Mouse (Mus musculus) spleen, adult 2 months (tissue): ENCODE results near the gene Muc1. TPM values are rescaled to one million over a fixed set of nuclear protein-coding genes. Genes with fewer than 3 reads are reported as not detected.

Experiments used
- DNase-seq, 2 experiments: peaks; one replicate each; pipeline versions ENCODE4 v3.0.0 to v3.0.0-alpha.2; 2012 to 2021; ENCODE audit warnings: low spot score in 2 of 2, low read depth in 1 of 2
- H3K27ac ChIP-seq: fragments of 200-500 bp; 2 replicates; pipeline ENCODE4 v1.5.1; 2012; ENCODE audit warnings: low read length, inconsistent platforms; ENCODE audit not compliant: insufficient read depth
- H3K27me3 ChIP-seq: fragments of 200-500 bp; 2 replicates; pipeline ENCODE4 v1.6.1; 2012; ENCODE audit warnings: mild to moderate bottlenecking, moderate library complexity, low read length, inconsistent platforms; ENCODE audit not compliant: control insufficient read depth, insufficient read depth
- H3K36me3 ChIP-seq: fragments of 200-500 bp; 2 replicates; pipeline ENCODE4 v1.6.1; 2012; ENCODE audit warnings: mild to moderate bottlenecking, low read length, inconsistent platforms; ENCODE audit not compliant: control insufficient read depth, insufficient read depth
- H3K4me1 ChIP-seq: fragments of 200-500 bp; 2 replicates; pipeline ENCODE4 v1.6.1; 2011; ENCODE audit warnings: inconsistent platforms; ENCODE audit not compliant: control insufficient read depth, insufficient read depth, insufficient read length
- H3K4me3 ChIP-seq: fragments of 200-500 bp; 2 replicates; pipeline ENCODE4 v1.5.1; 2011; ENCODE audit warnings: mild to moderate bottlenecking, inconsistent platforms; ENCODE audit not compliant: insufficient read depth, insufficient read length; ENCODE audit errors: extremely low read depth
- CTCF ChIP-seq: fragments of 200-500 bp; IDR thresholded peaks from 2 replicates; pipeline ENCODE4 v1.5.1; 2011; ENCODE audit warnings: mild to moderate bottlenecking, inconsistent platforms; ENCODE audit not compliant: insufficient read depth, insufficient read length, insufficient replicate concordance; ENCODE audit errors: extremely low read depth
- POLR2A ChIP-seq: fragments of 200-500 bp; IDR thresholded peaks from 2 replicates; pipeline ENCODE4 v1.6.1; 2011; ENCODE audit warnings: low read depth, low read length, inconsistent platforms
- WGBS: fragments of 180-500 bp; shearing (Covaris S2); methylation state at CpG from one replicate; pipeline ENCODE4 v1.1.7; 2018; 5-methylcytosine and 5-hydroxymethylcytosine counted together
- polyA plus RNA-seq: library from polyadenylated mRNA; depleted of rRNA; stranded (reverse); fragments of >200 nt; gene quantifications from 2 replicates; pipeline ENCODE4 v1.2.3, GENCODE M21; 2012

Muc1 gene
- polyA plus RNA-seq, 1 experiment, result 17.4 TPM

DNA sequence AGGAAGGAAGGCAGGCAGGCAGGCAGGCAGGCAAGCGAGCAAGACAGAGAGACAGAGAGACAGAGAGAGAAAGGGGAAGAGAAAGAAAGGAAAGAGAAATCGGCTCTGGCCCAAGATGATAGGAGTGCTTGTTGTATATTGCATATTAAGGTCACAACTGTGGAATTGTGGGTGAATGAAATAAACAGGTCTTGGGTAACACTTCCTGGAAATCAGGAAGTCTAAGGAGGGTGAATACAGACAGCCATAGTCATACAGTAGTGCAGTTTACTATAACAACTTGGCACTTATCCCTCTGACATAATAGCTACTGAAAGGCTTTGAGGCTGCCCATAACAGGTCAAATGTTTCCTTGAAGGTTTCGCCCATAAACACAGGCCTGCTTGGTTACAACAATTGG, 29.0 kb upstream of the Muc1 start:
- no peak overlapping the region for H3K27ac ChIP-seq
- H3K27me3 ChIP-seq, result no peaks in the 10 kb centered on the region
- H3K4me3 ChIP-seq, result no peak overlapping the region
- H3K4me1 ChIP-seq, result peaks cover 4% of the 10 kb centered on the region; the same call in 1 of the 2 replicates
- WGBS, result 58% methylated on average over 3 of the region's 3 CpGs
- DNase-seq, result no peak
- peaks cover 9% of the 10 kb centered on the region; the same call in 1 of the 2 replicates for H3K36me3 ChIP-seq
- TF ChIP-seq POLR2A (no peak), CTCF (no peak)

DNA sequence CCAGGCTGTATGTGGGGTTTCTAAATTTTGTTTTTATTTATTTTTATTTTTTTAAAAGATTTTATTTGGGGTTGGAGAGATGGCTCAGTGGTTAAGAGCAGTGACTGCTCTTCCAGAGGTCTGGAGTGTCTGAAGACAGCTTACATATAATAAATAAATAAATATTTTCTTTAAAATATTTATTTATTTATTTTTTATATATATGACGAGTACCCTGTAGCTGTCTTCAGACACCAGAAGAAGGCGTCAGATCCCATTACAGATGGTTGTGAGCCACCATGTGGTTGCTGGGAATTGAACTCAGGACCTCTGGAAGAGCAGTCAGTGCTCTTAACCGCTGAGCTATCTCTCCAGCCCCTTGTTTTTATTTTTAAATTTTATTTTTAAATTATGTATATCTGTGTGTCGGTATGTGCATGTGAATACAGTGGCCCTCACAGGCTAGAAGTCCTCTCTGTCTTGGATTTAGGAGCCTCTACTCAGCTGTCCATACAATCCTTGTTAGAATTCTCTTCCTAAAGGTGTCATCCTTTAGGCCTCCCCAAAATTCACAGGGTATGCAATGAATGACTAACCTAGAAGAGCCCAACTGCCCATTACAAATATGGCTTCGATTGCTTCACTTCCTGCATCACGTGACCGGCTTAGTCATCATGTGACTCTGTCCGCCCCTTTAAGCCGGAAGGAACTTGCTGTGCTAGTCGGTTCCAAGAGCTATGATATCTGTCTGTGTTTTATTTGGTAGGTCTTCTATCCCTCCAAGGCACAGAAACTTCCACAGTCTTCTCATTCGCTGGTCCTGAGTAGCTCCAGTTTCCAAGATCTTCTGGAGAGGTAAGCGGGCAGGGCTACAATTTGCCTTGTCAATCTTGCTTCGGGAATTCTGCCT, 26.4 kb upstream of the Muc1 start, which contains the start of gene Gba:
TSS of gene Gba (plus strand) at position 676 of the 889 bp plus-strand sequence.
- DNase-seq, result peak; percentile 79 to 82
- no peaks in the 10 kb centered on the region for H3K27me3 ChIP-seq
- peak within 1 kb of the TSS; percentile 72 for H3K4me3 ChIP-seq
- TF ChIP-seq CTCF (no peak), POLR2A (no peak)
- H3K4me1 ChIP-seq, result peaks cover 4% of the 10 kb centered on the region; the same call in 1 of the 2 replicates
- 23% methylated on average over 13 of the region's 13 CpGs for WGBS
- no peak within 1 kb of the TSS for H3K27ac ChIP-seq
- H3K36me3 ChIP-seq, result peaks cover 21% of the 10 kb centered on the region

DNA sequence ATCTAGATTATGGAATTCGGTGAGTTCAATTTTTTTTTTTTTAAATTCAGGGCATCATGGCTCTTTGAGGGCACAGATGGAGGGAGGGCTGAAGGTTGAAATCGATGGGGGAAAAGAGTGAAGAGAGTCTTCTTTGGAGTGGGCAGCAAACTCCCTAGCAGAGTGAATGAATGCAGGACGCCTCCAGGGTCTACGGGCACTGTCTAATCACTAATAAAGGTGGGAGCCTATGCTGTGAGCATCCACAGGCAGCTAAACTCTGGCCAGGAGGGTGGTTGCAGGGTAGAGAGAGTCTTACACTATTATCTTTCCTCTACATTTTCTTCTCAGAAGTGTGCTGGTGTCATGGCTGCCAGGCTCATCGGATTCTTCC, 25.7 kb upstream of the Muc1 start:
- H3K27me3 ChIP-seq, result no peaks in the 10 kb centered on the region
- H3K36me3 ChIP-seq, result peaks cover 26% of the 10 kb centered on the region
- peaks cover 4% of the 10 kb centered on the region; the same call in 1 of the 2 replicates for H3K4me1 ChIP-seq
- TF ChIP-seq POLR2A (no peak), CTCF (no peak)
- no peak for DNase-seq
- peak overlapping the region; percentile 72 for H3K4me3 ChIP-seq
- WGBS, result 26% methylated on average over 5 of the region's 5 CpGs
- no peak overlapping the region for H3K27ac ChIP-seq

DNA sequence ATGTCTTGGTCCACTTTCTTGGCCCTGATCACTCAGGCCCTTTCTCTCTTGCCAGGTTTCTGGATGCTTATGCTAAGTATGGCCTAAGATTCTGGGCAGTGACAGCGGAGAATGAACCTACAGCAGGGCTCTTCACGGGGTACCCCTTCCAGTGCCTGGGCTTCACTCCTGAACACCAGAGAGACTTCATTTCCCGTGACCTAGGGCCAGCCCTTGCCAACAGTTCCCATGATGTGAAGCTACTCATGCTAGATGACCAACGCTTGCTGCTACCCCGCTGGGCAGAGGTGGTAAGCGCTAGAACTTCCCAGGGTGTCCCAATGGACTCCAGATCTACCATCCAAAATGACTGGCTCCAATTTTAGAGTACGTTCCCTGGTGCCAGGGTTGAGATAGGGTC, 22.8 kb upstream of the Muc1 start:
- peaks cover 39% of the 10 kb centered on the region for H3K36me3 ChIP-seq
- H3K27me3 ChIP-seq, result no peaks in the 10 kb centered on the region
- WGBS, result 91% methylated on average over 7 of the region's 7 CpGs
- TF ChIP-seq CTCF, result no peak
- DNase-seq, result no peak
- H3K4me1 ChIP-seq, result peaks cover 4% of the 10 kb centered on the region; the same call in 1 of the 2 replicates
- H3K27ac ChIP-seq, result no peak overlapping the region
- H3K4me3 ChIP-seq, result no peak overlapping the region

DNA sequence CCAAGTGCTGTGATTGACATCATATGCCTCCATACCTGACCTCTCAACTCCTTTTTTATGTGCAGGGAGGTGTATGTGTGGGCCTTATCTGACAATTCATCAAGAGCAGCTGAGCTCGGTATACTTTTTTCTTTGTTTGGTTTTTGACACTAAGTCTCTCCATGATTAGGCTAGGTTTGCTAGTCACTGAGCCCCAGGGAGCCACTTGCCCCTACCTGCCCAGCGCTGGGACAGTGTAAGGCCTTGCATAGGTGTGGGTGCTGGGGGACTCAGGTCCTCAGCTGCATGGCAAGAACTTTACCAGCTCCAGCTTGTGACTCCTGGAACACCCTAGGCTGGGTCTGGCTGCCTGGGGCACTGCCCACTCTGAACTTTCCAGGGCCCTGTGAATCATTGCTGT, 22.2 kb upstream of the Muc1 start:
- DNase-seq, result no peak
- Histone ChIP-seq H3K27me3 (no peaks in the 10 kb centered on the region), H3K4me3 (no peak overlapping the region), H3K27ac (no peak overlapping the region), H3K36me3 (peaks cover 39% of the 10 kb centered on the region), H3K4me1 (peaks cover 4% of the 10 kb centered on the region; the same call in 1 of the 2 replicates)
- TF ChIP-seq POLR2A (no peak), CTCF (no peak)
- 86% methylated on average over 2 of the region's 2 CpGs for WGBS

GRCm38 (mm10) chr3:89208075-89208657, 20.7 kb upstream of the Muc1 start:
- H3K4me3 ChIP-seq, result no peak overlapping the region
- TF ChIP-seq POLR2A (no peak), CTCF (no peak)
- H3K36me3 ChIP-seq, result peaks cover 39% of the 10 kb centered on the region
- H3K4me1 ChIP-seq, result peaks cover 3% of the 10 kb centered on the region; the same call in 1 of the 2 replicates
- no peaks in the 10 kb centered on the region for H3K27me3 ChIP-seq
- 76% methylated on average over 13 of the region's 13 CpGs for WGBS
- no peak for DNase-seq
- no peak overlapping the region for H3K27ac ChIP-seq

- no peak overlapping the region for H3K27ac ChIP-seq
- peaks cover 39% of the 10 kb centered on the region for H3K36me3 ChIP-seq
Observed at GRCm38 (mm10) chr3:89208736-89209135, 20.1 kb upstream of the Muc1 start.

More at GRCm38 (mm10) chr3:89208736-89209135, 20.1 kb upstream of the Muc1 start:
- Histone ChIP-seq H3K27me3 (no peaks in the 10 kb centered on the region), H3K4me1 (no peaks in the 10 kb centered on the region), H3K4me3 (no peak overlapping the region)
- 92% methylated on average over 6 of the region's 6 CpGs for WGBS
- no peak for DNase-seq
- TF ChIP-seq CTCF (no peak), POLR2A (no peak)
